Mouse (Mus musculus) cerebellum, adult 9-11 months (tissue): ENCODE measurements around the gene Topaz1.

Experiments
- DNase-seq: peaks from one replicate; pipeline ENCODE4 v3.0.0; 2022

The Topaz1 gene

DNA sequence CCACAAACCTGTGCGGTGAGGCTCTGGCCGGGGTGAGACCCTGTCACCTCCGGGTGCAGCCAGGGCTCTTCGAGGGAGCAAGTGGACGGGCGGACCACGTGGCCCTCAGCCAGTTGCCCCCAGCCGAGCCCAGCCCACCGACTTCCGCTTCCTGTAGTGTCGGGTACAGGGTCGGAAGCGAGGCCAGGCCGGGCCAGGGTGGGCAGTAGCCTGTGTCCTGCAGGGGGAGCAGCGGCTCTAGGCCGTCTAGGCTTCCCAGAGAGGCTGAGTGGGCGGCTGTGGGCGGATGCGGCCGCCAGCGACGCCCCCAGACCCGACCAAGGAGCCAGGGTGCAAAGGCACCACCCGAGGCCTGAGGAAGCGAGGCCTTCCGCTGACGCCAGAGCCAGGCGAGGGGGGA is at the start of gene Topaz1:
TSS of gene Topaz1 (plus strand) at position 287 of the 400 bp plus-strand sequence.
- DNase-seq: no peak

DNA sequence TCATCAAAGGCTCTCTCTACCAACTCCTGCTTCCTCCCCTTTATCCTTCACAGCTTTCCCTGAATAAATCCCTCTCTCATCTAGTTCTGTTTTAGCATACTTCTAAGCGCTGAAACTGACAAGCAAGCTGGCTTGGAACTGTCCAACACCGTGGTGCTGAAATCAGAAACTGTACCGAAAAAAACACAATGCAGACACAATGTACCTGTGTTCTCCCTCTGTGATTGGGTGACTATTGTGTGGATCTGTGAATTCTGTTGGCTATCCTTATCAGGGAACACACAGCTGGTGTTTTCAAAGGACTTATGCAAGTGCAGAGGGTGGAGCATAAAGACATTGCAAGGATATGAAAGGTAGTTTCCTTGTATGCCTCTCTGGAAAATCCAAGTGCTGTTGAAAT is 45.3 kb upstream of the Topaz1 start:
- DNase-seq: no peak

DNA sequence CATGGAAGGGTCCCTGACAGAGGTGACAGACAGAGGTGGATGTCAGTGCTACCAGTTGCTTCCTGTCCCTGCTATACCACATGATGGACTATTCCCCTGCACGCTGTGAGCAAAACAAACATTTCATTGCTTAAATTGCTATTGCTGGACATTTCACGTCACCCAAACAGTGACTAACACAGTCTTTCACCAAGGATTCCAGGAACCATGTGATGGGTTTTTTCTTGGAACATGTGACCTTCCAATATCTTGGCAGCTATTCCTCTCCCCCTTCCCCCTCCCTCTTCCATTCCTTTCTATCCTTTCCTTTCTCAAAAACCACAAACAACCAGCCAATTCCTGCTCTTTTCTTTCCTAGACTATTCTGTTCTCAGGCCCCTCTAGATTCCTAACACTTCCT is 33.3 kb upstream of the Topaz1 start:
- DNase-seq: no peak

DNA sequence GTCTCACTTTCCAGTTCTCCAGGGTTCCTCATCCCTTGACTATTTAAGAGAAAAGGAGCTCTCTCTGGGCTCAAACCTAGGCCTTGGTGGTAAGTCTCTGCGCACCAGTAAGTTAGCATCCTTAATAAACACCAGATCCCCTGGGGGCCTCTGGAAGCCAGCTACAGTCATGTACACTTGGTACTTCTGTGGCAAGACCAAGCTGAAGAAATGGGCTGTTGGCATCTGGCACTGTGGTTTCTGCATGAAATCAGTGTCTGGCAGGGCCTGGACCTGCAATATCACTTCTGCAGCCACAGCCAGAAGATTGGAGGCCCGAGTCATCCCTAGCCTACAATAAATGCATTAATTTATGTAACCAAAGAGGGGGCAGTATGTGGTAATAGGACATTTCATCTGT is 32.1 kb upstream of the Topaz1 start:
- no peak for DNase-seq

DNA sequence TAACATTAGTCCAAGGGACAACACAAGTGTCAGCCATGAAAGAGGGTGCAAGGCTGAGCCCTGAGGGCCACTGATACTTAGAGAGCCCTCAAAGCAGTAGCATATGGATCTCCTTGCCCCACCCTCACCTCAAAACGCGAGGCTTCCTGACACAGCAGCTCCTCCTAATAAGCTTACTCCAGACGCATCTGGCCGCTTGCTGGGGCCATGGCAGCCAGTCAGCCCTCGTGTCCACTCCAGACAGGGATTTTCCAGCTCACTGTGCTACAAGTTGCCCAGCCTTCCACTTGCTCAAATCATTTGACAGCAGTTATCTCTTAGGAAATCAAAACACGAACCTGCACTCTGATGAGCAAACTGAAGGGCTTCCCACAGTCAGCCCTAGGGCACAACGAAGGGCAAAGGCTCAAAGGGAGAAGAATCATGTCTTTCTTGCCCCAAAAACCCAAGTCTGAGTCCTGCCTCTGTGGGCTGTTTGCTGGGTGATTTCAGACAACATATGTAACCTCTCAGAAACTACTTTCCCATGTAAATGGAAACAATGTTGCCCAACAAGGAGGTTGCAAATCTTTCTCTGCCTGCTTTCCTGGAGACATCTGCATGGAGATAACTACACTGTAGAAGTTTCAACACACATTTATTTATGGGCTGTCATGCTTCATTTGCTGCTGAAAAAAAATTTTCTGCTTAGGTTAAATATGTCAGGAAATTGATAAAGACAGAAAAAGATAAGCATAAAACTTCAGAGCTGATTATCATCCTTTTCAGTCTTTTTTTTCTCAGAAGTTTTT is 30.8 kb upstream of the Topaz1 start:
- DNase-seq: no peak

DNA sequence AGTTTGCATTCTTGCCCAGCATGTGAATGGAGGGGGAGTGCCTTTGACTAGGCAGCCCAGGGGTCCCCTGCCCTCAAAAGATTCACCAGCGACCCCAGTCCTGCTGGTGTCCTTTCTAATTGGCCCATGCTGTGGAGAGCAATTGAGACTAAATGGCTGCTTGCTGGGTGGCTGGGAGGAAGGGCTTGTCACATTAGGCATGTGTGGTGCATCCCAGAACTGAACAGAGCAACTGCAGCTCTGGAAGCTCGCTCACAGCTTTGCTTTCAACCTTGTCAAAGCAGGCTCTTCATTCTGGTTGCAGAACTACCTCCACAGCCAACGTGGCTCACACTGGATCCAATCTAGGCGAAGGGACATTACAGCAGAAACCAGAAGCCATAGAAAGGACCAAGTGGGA is 24.9 kb upstream of the Topaz1 start:
- DNase-seq: no peak

DNA sequence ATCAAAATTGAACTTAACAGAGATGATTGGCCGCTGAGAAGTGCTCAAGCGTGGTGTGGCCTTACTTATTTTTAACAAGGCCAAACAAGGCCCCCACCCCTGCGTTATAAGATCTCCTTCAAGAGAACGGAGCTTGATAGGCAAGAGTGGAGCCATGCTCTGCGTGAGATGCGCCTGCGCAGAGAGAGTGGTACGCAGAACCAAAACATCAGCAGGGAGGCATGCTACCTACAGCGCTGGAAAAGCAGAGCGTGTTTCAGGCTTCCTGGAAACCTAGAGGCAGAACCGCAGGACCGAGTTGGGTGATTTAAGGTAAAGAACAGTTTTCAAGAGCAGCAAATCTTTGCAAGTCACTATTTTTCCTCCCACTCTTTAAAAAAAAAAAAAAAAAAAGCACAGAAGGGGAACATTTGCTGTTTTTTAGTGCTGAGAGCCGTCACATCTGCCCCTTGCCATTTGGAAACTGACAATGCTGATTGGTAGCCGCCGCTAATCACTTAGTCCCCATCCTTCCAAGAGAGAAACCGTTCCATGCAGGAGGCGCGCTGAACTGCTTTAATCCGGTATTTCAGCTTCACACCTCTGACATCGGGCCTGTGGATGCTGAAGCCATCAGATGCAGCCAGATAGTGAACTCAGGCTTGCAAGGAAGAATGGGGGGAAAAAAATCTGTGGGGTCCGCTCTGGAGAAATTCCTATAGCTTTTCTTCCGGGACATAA is 21.9 kb upstream of the Topaz1 start:
- DNase-seq: no peak

DNA sequence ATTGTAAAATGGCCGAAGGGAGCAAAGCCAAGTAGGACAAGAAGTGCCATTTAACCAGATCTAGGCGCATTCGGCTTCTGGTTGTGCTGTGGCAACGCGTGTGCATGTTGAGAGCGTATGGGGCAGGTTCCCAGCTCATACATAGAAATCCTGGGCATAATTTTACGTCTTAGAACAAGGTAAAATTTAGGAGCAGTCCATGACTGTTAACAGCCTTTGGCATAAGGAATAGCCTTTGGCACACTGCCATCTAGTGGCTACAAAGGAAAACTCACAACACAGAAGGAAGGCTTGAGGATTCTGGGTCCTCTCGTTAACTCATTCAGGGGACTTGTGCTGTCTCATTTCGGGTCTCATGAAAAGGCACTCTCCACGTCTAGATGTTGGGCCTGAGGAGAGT is 17.6 kb upstream of the Topaz1 start:
- DNase-seq: peak; percentile 32

DNA sequence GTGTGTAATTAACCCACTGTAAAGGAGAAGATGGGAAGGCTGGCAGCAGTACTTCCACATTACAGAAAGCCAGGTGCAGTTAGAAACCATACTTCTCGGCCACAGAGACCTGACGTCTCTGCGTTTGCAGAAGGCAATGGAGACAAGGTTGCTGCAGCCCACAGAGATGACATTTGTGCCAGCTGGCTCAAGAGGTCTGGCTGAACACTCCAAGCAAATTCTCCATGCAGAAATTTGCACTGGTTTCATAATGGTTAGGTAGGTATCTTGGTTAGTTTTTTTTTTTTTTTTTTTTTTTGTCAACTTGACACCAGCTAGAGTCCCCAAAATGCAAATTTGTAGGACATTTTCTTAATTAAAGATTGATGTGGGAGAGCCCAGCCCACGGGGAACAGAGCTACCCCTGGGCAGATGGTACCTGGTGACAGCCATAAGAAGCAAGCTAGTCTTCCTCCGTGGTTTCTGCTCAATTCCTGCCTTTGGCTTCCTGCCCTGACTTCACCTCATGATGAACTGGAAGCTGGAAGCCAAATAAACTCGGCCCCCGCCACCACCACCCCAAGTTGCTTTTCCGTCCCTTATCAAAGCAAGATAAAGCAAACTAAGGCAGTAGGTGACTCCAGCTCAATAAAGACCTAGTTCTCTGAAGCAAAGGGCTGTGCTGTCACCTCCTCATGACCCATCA is 14.9 kb upstream of the Topaz1 start:
- DNase-seq: no peak

DNA sequence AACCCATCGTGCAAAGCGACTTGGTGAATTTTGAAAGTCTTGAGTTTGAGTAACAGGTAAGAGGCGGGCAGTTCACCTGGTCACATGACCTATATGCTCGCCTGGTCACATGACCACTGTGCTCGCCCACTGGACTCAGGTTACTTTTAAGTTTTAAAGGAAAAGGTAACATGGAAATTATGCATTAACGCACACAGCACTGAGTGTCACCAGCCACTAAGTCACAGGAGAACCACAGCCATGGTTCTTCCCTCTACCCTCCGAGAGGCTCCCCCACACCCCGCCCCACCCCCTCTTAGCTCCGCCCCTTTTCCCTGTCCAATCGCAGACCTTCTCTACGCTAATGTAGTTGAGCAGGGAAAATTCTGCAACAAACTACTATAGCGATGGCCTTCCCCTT is 13.9 kb upstream of the Topaz1 start:
- no peak for DNase-seq

DNA sequence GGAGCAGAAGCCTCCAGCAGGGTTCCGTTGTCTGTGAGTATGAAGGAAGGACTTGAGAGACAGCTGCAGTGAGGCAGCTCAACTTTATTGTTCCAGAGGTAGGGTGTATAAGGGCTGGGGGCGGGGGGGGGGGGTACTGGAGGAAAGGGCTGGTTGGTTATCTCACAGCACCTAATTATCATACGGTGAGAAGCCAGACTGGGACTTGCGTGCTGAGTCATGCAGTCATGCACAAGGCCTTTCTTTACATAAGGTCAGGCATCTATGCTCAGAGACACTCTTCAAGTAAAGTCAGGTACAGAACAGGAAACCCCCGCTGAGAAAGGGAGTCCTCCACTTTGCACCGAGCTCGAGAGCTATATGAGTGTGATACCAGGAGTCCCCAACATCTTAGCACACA is 12.2 kb upstream of the Topaz1 start:
- no peak for DNase-seq

DNA sequence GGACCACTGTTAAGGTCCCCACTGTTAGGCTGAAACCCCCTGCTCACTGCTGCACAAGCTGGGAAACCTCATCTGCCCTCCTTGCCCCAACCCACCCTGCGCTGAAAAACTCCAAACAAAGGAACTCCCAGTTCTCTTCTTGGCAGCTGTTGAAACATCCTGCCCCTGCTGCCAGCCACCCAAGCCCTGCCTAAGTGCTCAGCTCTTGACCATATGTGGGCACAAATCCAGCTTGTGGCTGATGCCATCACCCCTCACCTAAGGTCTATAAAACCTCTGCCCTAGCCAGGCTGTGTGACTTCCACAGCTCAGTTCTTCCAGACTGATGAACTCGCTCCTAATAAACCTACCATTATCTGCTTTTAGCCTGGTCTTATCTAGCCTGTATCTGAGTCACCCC is 11.1 kb upstream of the Topaz1 start:
- no peak for DNase-seq

DNA sequence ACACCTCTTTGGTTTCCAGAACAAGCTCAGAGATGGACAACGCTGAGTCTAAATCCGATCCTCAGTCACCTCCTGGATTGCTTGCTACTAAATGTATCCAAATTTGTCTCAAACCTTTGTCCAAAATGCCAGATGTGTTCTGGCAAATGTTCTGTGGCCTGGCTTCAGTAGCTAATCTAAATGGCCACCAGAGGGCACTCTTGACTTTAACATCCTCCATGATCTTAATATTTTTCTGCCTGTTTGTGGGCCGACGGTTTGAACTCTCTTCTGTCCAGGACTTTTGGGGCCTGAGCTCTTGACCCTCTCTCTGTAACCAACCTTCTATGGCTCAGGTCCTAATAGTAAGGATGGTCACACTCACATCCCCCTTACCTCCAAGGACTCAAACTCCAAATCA is 10.4 kb upstream of the Topaz1 start:
- peak; percentile 18 for DNase-seq

DNA sequence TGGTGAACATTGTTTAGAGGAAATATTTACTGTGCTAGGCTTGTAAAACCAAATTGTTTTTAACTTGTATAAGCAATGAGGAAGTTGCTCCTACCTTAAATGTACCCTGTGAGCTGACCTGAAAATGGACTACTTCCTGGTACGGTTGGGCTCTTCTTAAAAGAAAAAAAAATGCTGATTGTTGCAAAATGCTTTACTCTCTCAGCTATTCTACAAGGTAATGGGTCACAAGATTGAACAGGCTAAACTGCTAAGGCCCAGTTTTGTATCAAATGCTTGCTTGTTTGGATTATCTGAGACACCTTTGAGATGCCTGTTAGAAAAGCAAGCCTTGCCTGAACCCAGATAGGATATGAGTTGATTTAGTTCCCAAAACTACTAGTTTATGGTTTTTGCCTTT is 1.3 kb upstream of the Topaz1 start:
- DNase-seq: no peak

DNA sequence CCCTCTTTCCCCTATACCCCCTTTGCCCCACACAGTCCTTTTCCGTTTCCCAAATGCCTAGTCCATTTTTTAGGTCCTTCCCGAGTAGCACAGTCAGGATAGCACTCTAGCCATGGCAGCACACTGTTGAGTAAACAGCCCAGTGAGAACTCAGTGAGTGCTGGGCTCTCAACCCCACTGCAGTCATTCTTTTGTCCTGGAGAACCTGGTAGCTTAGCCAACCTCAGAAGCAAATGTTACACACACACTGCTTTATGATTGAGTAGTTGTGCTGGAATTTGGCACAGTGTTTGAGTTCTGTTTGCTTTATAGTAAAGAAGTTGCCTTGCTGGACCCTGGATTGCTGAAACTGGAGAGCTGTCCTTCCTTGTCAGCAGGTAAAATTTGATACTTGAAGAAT is 10.5 kb downstream of the Topaz1 start:
- DNase-seq: no peak

DNA sequence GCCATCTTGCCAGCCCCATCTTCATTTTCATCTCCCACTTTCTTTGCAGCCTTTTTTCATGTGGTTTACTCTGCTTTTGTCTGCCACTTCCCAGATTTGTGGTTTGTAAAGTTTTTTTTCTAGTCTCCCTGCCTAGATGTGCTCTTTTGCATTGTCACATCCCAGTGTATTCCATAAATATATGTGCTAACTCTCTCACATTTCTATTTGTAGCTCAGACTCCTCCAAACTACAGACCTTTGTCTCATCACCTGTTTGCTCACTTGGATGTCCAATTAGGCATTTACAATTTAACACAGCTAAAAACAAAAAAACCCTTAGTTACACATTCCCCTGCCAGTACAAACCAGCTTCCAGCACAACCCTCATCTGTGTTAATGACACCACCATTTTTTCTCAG is 13.0 kb downstream of the Topaz1 start:
- no peak for DNase-seq

DNA sequence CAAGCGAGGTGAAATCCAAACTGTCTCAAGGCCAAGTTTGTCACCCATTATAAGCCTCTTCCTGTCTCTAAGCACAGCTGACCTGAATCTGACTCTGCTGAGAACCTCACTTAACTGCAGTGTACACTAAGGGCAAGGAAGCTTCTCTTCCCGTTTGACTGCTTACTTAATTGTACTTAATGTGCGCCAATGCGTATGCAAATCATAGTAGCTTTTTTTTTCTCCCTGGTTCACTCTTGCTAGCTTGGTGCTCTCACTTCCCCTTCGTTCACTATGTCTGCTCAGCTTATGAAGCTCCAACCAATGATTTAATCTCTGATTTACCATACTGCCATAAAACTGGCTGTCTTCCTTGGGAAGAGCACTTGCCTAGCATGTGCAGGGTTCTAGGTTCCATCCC is 38.1 kb downstream of the Topaz1 start:
- no peak for DNase-seq

DNA sequence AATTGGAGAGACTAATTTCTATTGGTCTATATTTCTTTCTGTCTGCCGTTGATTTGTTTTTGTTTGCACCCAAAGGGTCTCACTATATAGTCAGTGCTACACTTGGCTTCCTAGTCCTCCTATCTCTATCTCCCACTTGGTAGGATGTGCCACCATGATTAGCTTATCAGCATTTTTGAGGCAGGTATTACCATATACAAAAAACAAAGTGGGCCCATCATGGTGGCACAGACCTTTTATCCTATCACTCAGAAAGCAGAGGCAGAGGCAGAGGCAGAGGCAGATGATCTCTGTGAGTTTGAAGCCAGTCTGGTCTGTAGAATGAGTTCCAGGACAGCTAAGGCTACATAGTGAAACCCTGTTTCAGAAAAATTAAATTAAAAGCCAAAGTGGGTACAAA is 39.4 kb downstream of the Topaz1 start:
- no peak for DNase-seq

DNA sequence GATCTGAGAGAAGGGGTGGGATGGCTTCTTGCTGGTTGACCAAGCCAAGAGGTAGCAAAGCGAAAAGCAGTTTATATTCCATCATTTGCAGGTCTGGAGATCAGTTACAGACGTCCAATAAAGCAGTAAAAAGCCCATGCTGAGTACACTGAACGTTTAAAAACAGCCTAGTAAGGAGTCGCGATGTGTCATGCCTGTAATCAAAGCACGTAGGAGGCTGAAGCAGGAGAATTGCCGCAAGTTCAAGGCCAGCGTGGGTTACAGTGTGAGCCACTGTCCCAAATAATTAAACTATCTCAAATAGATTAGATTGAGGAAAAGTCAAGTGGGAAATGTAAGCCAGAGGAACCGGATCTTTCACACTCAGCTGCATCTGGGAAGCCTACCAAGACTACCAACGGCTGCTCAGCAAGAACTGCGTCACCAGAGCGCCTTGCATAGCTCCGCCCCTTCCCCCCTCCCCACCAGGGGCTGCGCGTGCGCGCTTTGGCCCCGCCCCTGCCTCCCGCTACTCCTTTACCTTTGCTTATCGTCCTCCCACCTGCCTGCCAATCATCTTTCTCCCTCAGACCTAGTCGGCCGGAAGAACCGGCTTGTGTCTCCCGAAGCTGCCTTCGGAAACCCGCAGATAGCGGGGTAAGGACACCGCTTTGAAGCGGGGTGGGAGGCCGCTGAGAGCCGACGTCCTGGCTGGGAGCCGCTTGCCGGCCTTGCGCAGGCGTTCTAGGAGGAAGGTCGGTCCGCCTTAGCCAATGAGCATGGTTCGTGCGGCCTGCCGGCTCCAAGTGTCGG is 58.1 kb downstream of the Topaz1 start, which contains the start of gene Tcaim:
TSS of gene Tcaim (plus strand) at position 487 of the 792 bp plus-strand sequence.
- DNase-seq: peak; percentile 94

DNA sequence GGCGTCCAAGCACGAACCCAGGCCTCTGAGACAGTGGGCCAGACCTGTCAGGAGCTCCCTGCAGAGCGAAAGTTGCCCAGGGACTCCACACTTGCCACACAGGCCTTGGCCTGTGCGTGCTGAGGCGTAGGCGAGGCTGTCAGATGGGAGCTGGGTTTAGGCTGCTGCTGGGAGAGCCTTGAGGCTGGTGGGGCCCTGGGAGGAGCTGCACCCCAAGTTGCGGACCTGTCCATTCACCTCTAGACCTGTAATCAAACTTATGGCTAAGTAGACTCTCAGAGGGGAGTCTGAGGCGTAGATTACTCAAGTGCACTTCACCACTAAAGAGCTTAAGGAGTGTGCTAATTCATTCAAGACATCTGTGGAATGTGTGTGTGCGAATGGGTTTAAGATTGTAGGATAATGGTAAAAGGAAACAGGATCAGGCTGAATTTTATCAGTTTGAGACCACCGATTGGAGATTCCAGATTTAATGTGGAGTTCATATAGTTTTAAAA is 58.7 kb downstream of the Topaz1 start:
- no peak for DNase-seq

DNA sequence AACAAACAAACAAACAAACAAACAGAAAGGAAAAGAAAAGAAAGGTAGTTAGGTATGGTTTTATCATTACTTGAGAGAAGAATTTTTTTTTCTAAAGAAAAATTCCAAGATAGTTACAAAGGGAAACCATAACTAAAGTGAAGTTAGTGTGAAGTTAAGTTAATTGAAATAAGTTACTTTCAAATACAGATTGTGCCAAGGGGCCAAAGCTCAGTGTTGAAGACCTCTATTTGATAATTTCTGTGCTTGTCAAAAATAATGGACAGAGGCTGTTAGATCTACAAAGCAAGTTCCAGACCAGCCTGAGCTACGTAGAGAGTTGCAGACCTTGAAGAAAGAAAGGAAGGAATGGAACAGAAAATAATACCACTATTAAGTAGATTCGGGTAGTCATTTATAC is 60.0 kb downstream of the Topaz1 start:
- no peak for DNase-seq

DNA sequence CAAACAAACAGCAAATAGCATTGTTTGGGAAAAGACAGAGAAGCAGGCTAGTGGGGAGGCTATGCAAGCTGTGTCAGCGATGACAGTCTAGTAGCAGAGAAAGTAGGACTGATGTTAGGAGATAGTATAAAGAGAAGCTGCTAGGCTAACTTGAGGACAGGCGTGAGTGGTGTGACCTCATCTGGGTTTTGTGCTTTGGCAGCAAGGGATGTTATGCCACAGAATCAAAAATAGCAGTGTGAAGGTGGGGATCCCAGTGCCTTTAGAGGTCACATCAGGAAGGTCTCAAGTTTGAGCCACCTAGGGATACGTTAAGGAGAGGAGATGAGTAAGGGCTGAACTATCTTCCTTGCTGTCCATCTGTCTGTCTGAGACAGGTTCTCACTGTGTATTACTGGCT is 63.1 kb downstream of the Topaz1 start:
- DNase-seq: no peak

DNA sequence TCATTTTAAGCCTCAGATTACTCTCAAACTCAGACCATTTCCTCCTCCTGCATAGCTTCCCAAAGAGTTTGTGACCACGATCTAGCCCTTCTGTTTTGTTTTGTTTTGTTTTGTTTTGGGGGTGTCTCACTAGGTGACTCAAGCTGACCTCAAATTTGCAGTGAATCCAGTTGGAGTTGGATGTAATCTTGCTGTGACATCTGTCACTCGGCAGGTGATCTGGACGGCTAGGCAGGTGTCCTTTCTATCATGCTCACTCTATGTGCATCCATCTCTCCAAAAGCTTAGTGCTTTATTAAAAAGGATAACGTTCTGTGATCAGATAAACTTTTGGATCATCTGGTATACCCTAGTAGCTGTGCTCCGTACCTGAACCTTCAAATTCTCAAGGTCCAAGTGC is 65.2 kb downstream of the Topaz1 start:
- peak; percentile 52 for DNase-seq
